Mouse (Mus musculus): ENCODE measurements around the gene Asah2.

Gene Asah2

GRCm38 (mm10) chr19:31975882-31976281, 132.1 kb downstream of the Asah2 start:
- no peak for DNase-seq (ENCODE audit: inconsistent ontology term)

DNA sequence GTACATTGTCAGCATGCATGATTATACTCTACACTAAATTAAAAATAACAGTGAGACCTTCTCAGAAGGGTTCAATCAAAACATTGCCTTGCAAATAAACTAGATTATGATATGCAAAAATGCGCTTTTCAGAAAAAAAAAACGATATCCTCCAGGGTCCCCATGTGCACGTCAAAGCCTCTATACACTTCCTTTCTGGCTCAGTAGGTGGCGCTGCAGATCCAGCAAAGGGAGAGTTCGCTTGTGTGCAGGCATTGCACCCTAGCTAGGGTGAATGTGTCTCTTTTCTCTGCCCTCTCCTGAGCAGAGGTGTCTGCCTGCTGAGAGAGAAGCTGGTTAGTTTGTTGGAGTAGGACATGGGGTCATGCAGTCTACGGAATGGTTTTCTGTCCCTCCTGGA, 136.0 kb downstream of the Asah2 start:
- peak; percentile 65 for DNase-seq (ENCODE audit: inconsistent ontology term)

DNA sequence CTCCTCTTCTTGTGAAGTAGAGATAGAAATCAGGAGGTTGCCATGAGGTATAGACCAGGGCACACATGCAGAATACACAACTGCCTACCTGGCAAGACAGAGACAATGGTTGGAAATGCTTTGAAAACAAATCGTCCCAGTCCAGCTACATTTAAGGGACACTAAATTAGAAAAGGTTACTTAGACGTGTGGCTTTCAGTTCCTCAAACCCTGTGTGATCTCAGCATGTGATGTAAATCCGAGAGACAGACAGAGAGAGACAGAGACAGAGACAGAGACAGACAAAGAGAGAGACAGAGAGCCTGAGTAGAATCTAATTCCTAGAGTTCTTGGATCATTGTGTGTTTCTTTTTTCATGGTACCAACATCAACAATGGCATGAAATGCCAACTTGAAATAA, 136.6 kb downstream of the Asah2 start:
- no peak for DNase-seq (ENCODE audit: inconsistent ontology term)

DNA sequence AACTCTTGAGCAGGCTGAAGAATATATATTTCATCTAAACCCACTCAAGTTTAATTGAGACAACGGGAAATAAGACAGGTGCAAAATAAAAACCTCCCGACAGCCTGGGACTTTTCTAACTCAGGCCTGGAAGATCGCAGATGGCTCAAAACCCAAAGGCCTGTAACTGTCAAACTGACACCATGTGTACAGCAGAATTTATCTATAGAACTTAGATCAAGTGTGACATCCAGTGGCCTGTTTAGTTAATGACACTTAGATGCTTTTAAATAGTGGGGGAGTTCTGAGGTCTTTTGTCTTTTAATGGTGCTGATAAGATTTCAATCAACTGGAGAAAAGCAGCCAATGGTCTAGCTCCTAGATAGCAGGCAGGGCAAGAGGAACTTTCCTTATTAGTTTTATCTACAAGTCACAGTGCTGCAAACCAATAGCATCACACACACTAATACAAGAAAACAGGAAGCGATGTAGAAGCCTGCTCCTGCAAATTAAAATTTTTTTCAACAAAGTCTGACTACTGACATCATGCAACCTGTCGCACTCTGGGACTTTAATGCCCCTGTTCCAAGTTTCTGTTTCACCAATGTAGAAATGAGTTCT, 140.0 kb downstream of the Asah2 start:
- DNase-seq (ENCODE audit: inconsistent ontology term): peak; percentile 53

DNA sequence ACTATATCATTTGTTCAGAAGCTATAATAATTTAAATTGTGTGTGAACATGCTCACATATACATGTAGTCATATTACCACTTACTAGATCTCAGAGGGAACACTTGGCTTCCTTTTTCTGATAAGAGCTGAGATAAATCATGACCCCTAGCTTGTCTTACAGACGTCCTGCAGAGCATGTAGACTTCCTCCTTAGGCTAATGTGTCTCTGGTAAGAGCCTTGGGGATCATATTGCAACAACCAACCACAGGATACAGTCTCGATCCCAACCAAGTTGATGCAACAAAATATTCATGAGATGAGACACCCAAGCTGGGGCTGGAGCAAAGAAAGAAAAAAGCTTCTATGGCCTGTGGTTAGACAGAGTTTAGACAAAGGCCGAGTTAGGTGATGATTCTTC, 144.9 kb downstream of the Asah2 start:
- no peak for DNase-seq (ENCODE audit: inconsistent ontology term)

GRCm38 (mm10) chr19:31960434-31960833, 147.6 kb downstream of the Asah2 start:
- DNase-seq (ENCODE audit: inconsistent ontology term): no peak

GRCm38 (mm10) chr19:31956359-31956758, 151.7 kb downstream of the Asah2 start:
- DNase-seq (ENCODE audit: inconsistent ontology term): no peak

DNA sequence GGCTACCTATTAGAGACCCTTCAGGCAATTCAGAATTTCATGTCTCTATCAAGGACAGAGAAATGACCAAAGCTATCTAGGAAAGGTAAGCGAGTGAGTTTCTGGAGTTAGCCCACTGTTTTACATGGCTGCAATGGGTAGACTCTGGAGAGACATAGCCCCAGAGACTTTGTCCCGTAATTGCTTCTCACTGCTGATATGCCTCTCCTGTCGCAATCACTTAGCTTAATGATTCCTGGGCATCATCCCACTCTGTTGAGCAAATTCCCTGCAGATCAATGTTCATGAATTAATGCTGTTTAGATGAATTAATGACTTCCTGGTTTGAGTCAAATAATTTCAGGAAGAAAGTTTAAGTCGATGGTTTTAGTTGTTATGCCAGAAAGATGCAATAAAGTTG, 153.3 kb downstream of the Asah2 start:
- no peak for DNase-seq (ENCODE audit: inconsistent ontology term)

GRCm38 (mm10) chr19:31954267-31954666, 153.7 kb downstream of the Asah2 start:
- no peak for DNase-seq (ENCODE audit: inconsistent ontology term)

- DNase-seq (ENCODE audit: inconsistent ontology term): no peak
These were observed 154.2 kb downstream of the Asah2 start for GRCm38 (mm10) chr19:31953799-31954198.

DNA sequence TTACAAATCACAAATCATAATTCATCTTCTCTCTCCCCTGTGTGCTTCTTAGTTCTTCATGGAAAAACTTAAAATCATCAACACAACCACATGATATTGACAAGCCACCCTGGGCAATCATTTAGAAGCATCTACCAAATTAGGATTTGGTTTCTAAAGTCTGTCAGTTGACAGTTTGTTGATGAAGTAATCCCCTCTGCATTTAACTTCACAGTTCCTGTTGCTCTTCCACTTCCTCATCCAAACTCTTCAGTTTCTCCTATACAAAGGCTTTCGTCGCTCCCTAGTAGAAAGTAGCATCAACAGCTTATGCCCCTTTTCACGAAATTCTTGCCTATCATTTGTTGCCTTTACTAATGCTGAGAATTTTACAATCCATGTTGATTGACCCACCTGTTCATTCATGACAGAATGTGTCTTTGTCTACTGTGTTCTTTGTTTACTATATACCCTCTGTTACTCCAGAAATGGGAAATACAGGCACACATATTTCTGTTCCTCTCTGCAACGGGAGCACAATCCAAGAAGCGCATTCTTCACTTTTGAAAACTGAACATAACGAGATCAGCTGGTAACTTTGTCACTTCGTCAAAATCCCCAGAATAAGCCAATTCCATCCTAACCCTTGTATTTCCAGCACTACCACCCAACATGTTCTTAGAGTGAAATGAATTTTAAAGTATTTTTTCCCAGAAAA, 157.1 kb downstream of the Asah2 start:
- DNase-seq (ENCODE audit: inconsistent ontology term): no peak

Measured in Muller cell, postnatal 12 days (primary cell).